Mouse (Mus musculus): ENCODE measurements around the gene Wdtc1.

Gene Wdtc1

DNA sequence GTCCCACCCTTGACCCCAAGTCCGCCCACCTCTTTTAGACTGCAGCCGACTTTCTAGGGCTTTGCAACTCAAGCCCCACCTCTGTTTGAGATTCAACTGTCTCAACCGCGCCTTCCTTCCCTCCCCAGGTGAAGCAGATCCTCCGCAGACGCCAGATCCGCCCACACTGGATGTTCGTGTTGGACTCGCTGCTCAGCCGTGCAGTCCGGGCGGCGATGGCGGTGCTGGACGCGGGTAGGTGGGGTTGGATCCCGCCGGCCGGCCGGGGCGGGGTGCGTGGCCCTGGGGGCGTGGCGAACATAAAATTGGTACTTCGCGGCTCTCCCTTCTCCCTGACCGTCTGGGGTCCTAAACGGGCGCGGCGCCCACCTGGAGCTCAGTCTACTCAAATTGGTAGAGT is 102.1 kb downstream of the Wdtc1 start:
- DNase-seq (ENCODE audit: low spot score in 2 of 2), result no peak

DNA sequence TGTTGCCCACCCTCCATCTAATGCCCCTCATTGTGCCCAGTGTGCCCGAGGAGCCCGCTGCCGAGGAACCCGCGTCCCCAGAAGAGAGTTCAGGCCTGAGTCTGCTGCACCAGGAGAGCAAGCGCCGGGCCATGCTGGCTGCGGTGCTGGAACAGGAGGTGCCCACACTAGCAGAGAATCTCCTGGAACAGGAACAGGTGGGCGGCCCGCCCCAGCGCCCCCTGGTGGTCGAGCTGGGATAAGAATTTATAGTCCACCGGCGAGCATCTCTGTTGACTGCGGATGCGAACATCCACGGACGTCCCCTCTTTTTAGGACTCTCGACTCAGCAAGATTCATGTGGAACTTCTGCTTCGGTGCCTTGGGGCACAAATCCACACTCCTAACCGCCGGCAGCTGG is 102.7 kb downstream of the Wdtc1 start:
- peak; percentile 78 to 79 for DNase-seq (ENCODE audit: low spot score in 2 of 2)

DNA sequence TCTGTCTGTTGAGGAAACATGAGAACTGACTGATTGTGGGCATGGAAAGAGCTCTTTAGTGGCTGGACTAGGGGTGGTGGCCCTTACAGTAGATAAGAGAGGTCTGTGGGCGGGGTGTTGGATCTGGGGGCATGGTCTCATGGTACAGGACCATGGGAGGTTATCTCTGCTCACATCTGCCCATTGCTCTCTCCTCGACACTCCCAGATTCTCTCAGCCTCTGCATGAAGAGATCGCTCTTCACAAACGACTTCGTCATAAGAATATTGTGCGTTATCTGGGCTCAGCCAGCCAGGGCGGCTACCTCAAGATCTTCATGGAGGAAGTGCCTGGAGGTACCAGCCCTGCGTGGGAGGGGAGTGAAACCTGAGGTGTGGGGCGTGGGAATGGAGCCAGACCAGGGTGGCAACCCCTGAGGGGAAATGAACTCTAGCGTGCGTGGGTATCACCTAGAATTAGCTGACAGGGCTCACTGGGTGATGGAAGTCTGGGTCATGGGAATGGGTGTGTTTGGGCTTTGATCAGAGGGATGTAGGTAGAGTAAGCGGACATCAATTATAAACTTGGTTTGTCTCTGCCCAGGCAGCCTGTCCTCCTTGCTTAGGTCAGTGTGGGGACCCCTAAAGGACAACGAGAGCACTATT is 105.4 kb downstream of the Wdtc1 start:
- no peak for DNase-seq (ENCODE audit: low spot score in 2 of 2)

DNA sequence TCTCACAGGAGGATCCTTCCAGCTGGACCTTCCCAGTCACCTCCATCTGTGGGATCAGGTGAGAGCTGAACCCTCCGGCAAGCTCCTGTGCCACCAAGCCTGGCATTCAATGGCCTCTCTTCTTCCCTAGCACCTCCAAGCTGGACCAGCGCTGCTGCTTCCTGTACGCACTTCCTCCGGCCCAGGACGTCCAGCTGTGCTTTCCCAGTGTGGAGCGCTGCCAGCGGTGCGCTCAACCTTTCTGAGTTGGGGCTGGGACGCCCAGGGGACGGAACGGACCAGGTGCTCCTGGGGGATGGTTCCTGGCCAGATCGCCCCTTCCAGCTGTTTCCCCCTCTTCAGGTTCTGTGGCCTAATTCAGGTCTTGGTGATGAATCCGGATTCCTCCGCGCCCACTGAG is 106.2 kb downstream of the Wdtc1 start:
- DNase-seq (ENCODE audit: low spot score in 2 of 2), result no peak

DNA sequence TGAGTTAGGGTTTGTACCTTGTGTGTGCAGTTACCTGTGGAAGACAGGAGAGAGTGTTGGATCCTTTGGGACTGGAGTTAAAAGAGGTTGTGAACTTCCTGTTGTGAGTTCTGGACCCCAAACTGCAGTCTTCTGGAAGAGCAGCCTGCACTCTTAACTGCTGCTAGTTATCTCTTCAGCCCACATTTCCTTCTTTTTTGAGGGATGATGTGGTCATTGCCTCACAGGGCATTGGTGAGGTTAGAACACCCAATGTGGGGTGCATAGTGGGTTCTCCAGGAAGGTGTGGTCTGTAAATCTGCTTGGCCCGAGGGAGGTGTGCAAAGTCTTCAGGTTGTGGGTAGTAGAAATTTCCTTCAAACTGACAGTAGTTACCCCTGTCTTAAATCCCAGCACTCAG is 109.0 kb downstream of the Wdtc1 start:
- no peak for DNase-seq (ENCODE audit: low spot score in 2 of 2)

DNA sequence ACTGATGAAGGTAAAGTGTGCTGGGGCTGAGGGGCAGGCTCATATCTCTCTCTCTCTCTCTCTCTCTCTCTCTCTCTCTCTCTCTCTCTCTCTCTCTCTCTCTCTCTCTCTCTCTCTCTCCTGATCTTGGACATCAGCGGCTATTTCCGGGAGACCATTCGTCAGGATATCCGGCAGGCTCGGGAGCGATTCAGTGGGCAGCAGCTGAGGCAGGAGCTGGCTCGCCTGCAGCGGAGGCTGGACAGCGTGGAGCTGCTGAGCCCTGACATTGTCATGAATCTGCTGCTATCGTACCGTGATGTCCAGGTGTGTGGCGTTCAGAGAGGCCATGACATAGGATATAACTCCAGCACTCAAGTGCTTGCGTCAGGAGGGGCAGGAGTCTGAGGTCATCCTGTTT is 109.7 kb downstream of the Wdtc1 start:
- no peak for DNase-seq (ENCODE audit: low spot score in 2 of 2)

DNA sequence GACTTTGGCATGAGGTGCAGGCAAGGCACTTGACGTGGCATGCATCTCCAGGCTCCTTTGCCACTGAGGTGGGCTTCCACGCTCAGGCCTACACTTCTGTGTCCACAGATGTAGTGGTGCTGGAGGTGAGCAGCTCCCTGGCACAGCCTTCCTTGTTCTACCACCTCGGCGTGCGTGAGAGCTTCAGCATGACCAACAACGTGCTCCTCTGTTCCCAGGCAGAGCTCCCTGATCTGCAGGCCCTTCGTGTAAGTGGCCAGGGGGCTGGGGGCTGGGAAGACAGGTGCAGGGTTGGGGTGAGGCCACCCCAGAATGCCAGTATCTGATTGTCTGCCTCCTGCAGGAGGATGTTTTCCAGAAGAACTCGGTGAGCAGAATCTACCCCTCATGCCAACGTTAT is 110.6 kb downstream of the Wdtc1 start:
- no peak for DNase-seq (ENCODE audit: low spot score in 2 of 2)
